Mouse (Mus musculus) midbrain, embryonic 11.5 days (tissue): ENCODE results near the gene Apobec4. TPM values are rescaled to one million over a fixed set of nuclear protein-coding genes. Genes with fewer than 3 reads are reported as not detected.

ENCODE experiments used
- ATAC-seq: fragments of 200-750 bp; cut with Nextera tagmentation; 2 replicates; pipeline ENCODE4 v1.8.0; 2017; ENCODE audit warnings: moderate TSS enrichment, moderate library complexity; ENCODE audit not compliant: low FRiP score
- DNase-seq: peaks from one replicate; pipeline ENCODE4 v3.0.0; 2015; ENCODE audit warnings: low spot score; ENCODE audit errors: missing footprints
- H3K27ac ChIP-seq: fragments of 300-500 bp; sonication (generic); 2 replicates; pipeline ENCODE4 v1.5.1; 2014; ENCODE audit warnings: low read depth, low read length
- H3K27me3 ChIP-seq: fragments of 300-500 bp; sonication (generic); 2 replicates; pipeline ENCODE4 v1.6.1; 2014; ENCODE audit warnings: mild to moderate bottlenecking, low read length, moderate library complexity, mixed read lengths; ENCODE audit not compliant: control insufficient read depth, insufficient read depth
- H3K36me3 ChIP-seq: fragments of 300-500 bp; sonication (generic); 2 replicates; pipeline ENCODE4 v1.6.1; 2014; ENCODE audit warnings: mild to moderate bottlenecking, low read length, moderate library complexity, mixed read lengths; ENCODE audit not compliant: control insufficient read depth, insufficient read depth
- H3K4me1 ChIP-seq: fragments of 300-500 bp; sonication (generic); 2 replicates; pipeline ENCODE4 v1.6.1; 2014; ENCODE audit warnings: low read length; ENCODE audit not compliant: control insufficient read depth, insufficient read depth
- H3K4me2 ChIP-seq: fragments of 300-500 bp; sonication (generic); 2 replicates; pipeline ENCODE4 v1.6.1; 2014; ENCODE audit warnings: mild to moderate bottlenecking, moderate library complexity
- H3K4me3 ChIP-seq: fragments of 300-500 bp; sonication (generic); 2 replicates; pipeline ENCODE4 v1.5.1; 2014; ENCODE audit warnings: low read depth, low read length
- H3K9ac ChIP-seq: fragments of 300-500 bp; sonication (generic); 2 replicates; pipeline ENCODE4 v1.6.1; 2014; ENCODE audit warnings: low read length
- H3K9me3 ChIP-seq: fragments of 300-500 bp; sonication (generic); 2 replicates; pipeline ENCODE4 v1.6.1; 2016; ENCODE audit warnings: low read length; ENCODE audit not compliant: control insufficient read depth
- WGBS: fragments of 180-500 bp; shearing (Covaris S2); extraction: QIAGEN DNeasy Blood & Tissue Kit; methylation state at CpG from one replicate; pipeline ENCODE4 v1.1.7; 2014; 5-methylcytosine and 5-hydroxymethylcytosine counted together
- polyA plus RNA-seq: library from polyadenylated mRNA; unstranded; fragments of >200 nt; fragmentation: Nextera tagmentation; extraction: Ambion mirVana; gene quantifications from 2 replicates; pipeline ENCODE4 v1.2.1, GENCODE M21; 2014

Apobec4 gene
- polyA plus RNA-seq, 1 experiment from 2014 or later, result not detected

DNA sequence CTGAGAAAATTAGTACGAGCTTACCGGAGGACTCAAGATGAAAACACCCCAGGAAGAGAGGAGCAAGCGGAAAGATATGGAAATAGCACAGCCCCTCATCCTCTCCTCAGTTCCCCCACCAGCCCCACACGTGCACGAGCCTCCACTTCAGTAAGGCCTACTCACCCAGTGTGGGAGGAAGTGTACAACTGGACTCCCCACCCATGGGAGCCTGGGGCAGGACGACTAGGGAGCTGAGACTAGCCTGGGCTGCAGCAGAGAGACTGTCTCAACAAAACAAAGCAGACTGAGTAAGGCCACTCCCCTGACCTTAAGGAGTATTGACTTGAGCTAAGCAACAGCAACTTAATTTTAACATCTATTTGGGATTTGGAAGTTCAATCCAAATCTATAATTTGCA, 32.2 kb upstream of the Apobec4 start:
- Histone ChIP-seq H3K4me3 (no peak overlapping the region), H3K27me3 (no peaks in the 10 kb centered on the region), H3K9me3 (no peaks in the 10 kb centered on the region), H3K4me1 (no peaks in the 10 kb centered on the region), H3K9ac (no peak overlapping the region), H3K4me2 (no peak overlapping the region), H3K27ac (no peak overlapping the region), H3K36me3 (no peaks in the 10 kb centered on the region)
- ATAC-seq, result no peak
- peak; percentile 71 for DNase-seq
- 62% methylated on average over 6 of the region's 6 CpGs for WGBS

DNA sequence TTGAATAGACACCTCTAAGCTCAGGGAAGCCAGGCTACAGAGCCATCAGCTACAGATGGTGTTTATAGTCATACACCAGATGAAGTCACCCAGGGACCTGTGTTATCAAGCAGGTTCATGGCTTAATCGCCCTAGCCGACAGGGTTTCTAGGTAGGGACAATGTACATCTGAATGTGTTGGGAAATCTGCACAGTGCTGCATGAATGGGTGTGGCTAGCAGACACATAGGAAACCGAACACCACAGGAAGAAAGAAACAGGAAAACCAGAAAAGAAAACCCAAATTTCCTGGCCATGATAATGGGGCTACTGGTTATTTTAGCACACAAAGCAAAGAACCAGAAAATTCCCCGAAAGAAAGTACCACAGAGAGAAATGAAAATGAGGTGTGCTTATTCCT, 29.4 kb upstream of the Apobec4 start:
- H3K4me2 ChIP-seq, result no peak overlapping the region
- WGBS, result 85% methylated on average over 4 of the region's 4 CpGs
- H3K27ac ChIP-seq, result no peak overlapping the region
- H3K4me1 ChIP-seq, result no peaks in the 10 kb centered on the region
- H3K36me3 ChIP-seq, result no peaks in the 10 kb centered on the region
- no peak overlapping the region for H3K9ac ChIP-seq
- H3K4me3 ChIP-seq, result no peak overlapping the region
- no peak for ATAC-seq
- no peaks in the 10 kb centered on the region for H3K27me3 ChIP-seq
- H3K9me3 ChIP-seq, result no peaks in the 10 kb centered on the region
- peak; percentile 60 for DNase-seq

- H3K4me3 ChIP-seq, result no peak overlapping the region
- no peak overlapping the region for H3K9ac ChIP-seq
- H3K27ac ChIP-seq, result no peak overlapping the region
- no peaks in the 10 kb centered on the region for H3K36me3 ChIP-seq
- no peaks in the 10 kb centered on the region for H3K27me3 ChIP-seq
- DNase-seq (no peak), ATAC-seq (no peak)
- no peaks in the 10 kb centered on the region for H3K9me3 ChIP-seq
- H3K4me1 ChIP-seq, result no peaks in the 10 kb centered on the region
- no peak overlapping the region for H3K4me2 ChIP-seq
- 87% methylated on average over 11 of the region's 11 CpGs for WGBS
These were observed 28.7 kb upstream of the Apobec4 start for GRCm38 (mm10) chr1:152721535-152722198.

DNA sequence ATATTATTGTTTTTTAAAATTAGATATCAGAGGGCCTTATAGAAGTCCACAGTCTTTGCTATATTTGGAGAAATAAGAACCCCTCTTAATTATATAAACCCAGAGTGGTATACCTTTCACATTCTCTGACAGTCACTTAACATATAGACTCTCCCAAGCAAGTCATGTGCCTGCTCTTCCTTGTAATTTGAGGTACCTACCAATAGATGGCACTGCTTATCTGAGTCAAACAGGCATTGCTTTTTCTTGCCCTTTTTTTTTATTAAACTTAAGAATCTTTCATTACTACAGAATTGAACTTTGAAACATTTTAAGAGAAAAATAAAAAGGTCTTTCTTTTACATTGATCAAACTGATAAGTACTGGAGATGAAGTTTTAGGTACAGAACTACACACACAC, 26.1 kb upstream of the Apobec4 start:
- ATAC-seq (no peak), DNase-seq (peak; percentile 49)
- Histone ChIP-seq H3K9ac (no peak overlapping the region), H3K4me3 (no peak overlapping the region), H3K4me2 (no peak overlapping the region), H3K9me3 (no peaks in the 10 kb centered on the region), H3K27me3 (no peaks in the 10 kb centered on the region), H3K4me1 (no peaks in the 10 kb centered on the region), H3K36me3 (no peaks in the 10 kb centered on the region), H3K27ac (no peak overlapping the region)

DNA sequence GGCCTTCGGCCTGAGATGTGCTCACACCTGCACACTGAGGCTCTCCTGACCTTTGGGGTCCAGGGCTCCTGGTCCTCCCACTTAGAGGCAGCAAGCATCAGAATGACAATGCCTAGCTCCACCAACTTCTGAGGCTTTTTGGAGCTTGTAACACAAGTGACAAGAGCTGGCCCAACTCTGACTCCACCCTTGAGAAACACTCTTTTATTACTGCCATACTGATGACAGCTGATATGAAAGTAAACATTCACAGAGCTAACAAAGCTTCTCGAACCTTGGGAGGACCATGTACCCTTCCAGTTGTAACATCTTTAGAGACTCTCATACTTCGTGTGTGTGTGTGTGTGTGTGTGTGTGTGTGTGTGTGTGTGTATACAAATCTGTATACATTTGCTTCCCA, 24.3 kb upstream of the Apobec4 start:
- Histone ChIP-seq H3K4me1 (no peaks in the 10 kb centered on the region), H3K36me3 (no peaks in the 10 kb centered on the region), H3K4me3 (no peak overlapping the region), H3K27me3 (no peaks in the 10 kb centered on the region), H3K27ac (no peak overlapping the region), H3K9ac (no peak overlapping the region), H3K9me3 (no peaks in the 10 kb centered on the region), H3K4me2 (no peak overlapping the region)
- DNase-seq (peak; percentile 10), ATAC-seq (no peak)
- WGBS, result 79% methylated on average over 3 of the region's 3 CpGs

DNA sequence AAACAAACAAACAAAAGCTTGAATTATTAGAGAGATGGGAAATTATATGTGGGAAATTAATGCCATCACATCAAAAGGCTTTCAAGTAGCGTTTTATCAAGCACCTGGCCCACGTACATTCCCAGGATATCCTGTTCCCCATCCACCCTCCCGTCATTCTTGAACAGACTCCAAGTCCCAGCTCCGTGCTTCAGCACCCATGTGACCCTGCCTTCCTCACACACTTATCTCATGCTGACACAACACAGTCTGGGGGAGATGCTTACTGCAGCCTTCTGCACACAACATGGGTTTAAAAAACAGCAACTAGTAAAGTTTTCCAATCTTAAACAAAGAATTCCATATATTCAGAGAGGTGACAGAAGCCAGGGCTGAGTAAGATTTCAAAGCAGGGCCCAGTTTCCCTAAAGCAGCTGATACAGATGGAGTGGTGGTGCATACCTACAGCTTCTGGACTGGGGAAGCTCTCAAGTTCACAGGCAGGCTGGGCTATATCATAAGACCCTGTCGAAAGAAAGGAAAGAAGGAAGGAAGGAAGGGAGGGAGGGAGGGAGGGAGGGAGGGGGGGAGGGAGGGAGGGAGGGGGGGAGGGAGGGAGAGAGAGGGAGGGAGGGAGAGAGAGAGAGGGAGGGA, 22.6 kb upstream of the Apobec4 start:
- no peak overlapping the region for H3K9ac ChIP-seq
- no peak overlapping the region for H3K4me2 ChIP-seq
- H3K4me1 ChIP-seq, result no peaks in the 10 kb centered on the region
- whole genome bisulfite sequencing, result 84% methylated on average over 4 of the region's 5 CpGs
- no peaks in the 10 kb centered on the region for H3K27me3 ChIP-seq
- no peak overlapping the region for H3K4me3 ChIP-seq
- H3K36me3 ChIP-seq, result no peaks in the 10 kb centered on the region
- H3K9me3 ChIP-seq, result no peaks in the 10 kb centered on the region
- H3K27ac ChIP-seq, result no peak overlapping the region
- DNase-seq (peak; percentile 74), ATAC-seq (no peak)

DNA sequence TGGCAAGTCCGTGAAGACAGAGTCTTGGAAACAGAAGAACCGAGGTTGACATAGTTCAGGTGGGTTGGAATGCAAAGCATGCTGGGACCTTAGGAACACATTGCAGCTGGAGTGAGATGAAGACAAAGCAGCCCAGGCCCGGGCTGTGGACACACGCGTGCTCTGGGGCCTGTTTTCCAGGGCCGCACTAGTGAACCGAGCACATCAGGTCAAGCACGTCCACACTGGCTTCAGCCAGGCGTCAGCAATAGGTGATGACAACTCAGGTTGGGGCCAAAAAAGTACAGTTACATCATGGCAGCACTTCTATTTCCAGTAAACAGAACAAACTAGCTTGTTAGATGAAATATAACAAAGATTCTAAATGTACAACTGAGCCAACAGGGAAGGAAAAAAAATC, 11.6 kb upstream of the Apobec4 start:
- H3K36me3 ChIP-seq, result no peaks in the 10 kb centered on the region
- H3K4me3 ChIP-seq, result no peak overlapping the region
- H3K27ac ChIP-seq, result no peak overlapping the region
- H3K9ac ChIP-seq, result no peak overlapping the region
- H3K4me2 ChIP-seq, result no peak overlapping the region
- no peak for DNase-seq
- no peak for ATAC-seq
- 92% methylated on average over 9 of the region's 9 CpGs for WGBS
- H3K27me3 ChIP-seq, result no peaks in the 10 kb centered on the region
- H3K9me3 ChIP-seq, result no peaks in the 10 kb centered on the region
- no peaks in the 10 kb centered on the region for H3K4me1 ChIP-seq

- Histone ChIP-seq H3K4me2 (no peak overlapping the region), H3K27ac (no peak overlapping the region), H3K9me3 (no peaks in the 10 kb centered on the region), H3K36me3 (no peaks in the 10 kb centered on the region), H3K27me3 (no peaks in the 10 kb centered on the region), H3K9ac (no peak overlapping the region), H3K4me1 (no peaks in the 10 kb centered on the region), H3K4me3 (no peak overlapping the region)
- whole genome bisulfite sequencing, result 90% methylated on average over 11 of the region's 11 CpGs
- ATAC-seq (no peak), DNase-seq (no peak)
These were observed 11.0 kb upstream of the Apobec4 start for GRCm38 (mm10) chr1:152739374-152739773.

DNA sequence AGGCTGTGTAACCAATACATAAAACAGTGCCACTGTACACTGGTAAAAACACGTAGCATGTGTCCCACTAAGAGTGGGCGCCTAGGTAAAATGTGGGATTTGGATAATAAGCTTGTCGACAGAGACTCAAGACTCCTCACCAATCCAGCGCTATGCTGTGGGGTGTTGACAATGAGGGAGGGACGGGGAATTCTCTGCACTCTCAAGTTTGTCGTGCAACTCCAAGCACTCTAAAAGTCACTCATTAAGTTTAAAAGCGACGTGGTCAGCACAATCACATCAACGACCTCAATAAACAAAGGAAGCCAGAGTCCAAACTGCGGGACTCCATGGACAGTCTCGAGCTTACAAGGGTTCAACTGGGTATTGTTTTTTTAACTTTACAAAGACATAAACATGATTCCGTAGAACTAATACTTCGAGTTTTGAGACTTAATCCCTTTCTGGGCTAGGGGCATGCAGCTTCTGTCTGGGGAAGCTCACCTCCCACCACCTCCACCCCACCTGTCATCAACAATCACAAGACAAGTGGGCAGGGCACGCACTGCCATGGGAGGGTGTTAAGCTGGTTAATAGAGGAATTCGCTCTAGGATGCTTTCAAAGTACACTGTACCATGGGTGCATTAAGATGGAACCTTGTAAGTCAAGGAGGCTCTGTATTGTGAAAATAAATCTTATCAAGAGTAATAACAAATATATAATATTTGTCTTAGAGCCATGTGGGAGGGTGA, 7.1 kb upstream of the Apobec4 start:
- Histone ChIP-seq H3K27ac (no peak overlapping the region), H3K4me3 (no peak overlapping the region), H3K36me3 (no peaks in the 10 kb centered on the region), H3K4me2 (no peak overlapping the region), H3K4me1 (no peaks in the 10 kb centered on the region), H3K27me3 (no peaks in the 10 kb centered on the region), H3K9me3 (no peaks in the 10 kb centered on the region), H3K9ac (no peak overlapping the region)
- DNase-seq (no peak), ATAC-seq (no peak)
- WGBS, result 70% methylated on average over 15 of the region's 15 CpGs
